ENCODE assay signal across 12 mouse cellular contexts in genomic region chr4:106775767-106776166, GRCm38 (mm10). TPM values are rescaled to one million over a fixed set of nuclear protein-coding genes. Genes with fewer than 3 reads are reported as not detected.
"Had no signal": no experiment of that assay in that cellular context is flagged by ENCODE, and none has a peak within 500 bp of the region (broad histone marks: within the 10 kb centered on the region; RNA-seq: fewer than 3 reads in every experiment).

No protein-coding gene starts in this region.

RNA-seq across cellular contexts. Expression of gene Fam151a, which starts 42.1 kb away (rescaled TPM):
- total RNA-seq: layer of hippocampus, postnatal 14 days; left cerebral cortex, postnatal 25 days; megakaryocyte progenitor cell, adult 5-6 weeks; megakaryocyte-erythroid progenitor cell, adult 5-6 weeks; monocyte, adult 5-6 weeks; neutrophil, adult 5-6 weeks had no signal
- polyA plus RNA-seq: liver, embryonic 12.5 days; midbrain, embryonic 12.5 days; midbrain, embryonic 15.5 days; myocyte; neural tube, embryonic 13.5 days had no signal

RNA-seq across cellular contexts. Expression of gene Mroh7, which starts 45.0 kb away (rescaled TPM):
- total RNA-seq: megakaryocyte progenitor cell, adult 5-6 weeks; megakaryocyte-erythroid progenitor cell, adult 5-6 weeks; monocyte, adult 5-6 weeks; neutrophil, adult 5-6 weeks had no signal
- polyA plus RNA-seq: myocyte; thymus, postnatal 0 days had no signal
